ENCODE assay signal across 8 mouse cellular contexts in the genomic region with DNA sequence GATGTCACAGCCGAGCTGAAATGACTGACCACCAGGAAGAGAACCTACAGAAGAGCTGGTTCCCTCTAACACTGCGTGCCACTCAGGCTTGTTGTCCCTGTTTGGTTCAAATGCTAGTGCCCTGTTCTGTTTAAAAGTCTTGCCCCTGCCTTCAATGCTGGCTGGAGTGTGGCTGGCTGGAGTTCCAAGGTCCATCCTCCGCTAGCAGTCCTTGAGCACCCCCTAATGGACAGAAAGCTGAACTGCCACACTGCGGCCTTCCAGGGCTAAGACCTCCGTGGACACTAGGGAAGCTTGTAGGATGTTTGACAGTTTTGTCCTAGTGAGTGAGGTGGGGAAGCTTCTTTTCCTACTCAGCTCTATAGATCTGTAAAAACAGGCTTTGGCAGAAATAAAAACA. TPM values are rescaled to one million over a fixed set of nuclear protein-coding genes. Genes with fewer than 3 reads are reported as not detected.
A peak's percentile ranks its signal among the peaks of the same experiment; 100 is the strongest.
DNase-seq lines count a peak whose midpoint lies in the region; ATAC-seq and TF ChIP-seq lines count a peak whose summit lies in the region.

No protein-coding gene starts in this region.

- no peaks in the 10 kb centered on the region for H3K27me3 ChIP-seq in hindbrain, embryonic 14.5 days (ENCODE audit: control insufficient read depth, insufficient read depth, low read length)
- H3K27me3 ChIP-seq in limb, embryonic 15.5 days = no peaks in the 10 kb centered on the region
- no peaks in the 10 kb centered on the region for H3K27me3 ChIP-seq in testis, adult 2 months (ENCODE audit: control insufficient read depth, insufficient read depth, low read length)

- H3K4me2 ChIP-seq in hindbrain, embryonic 14.5 days (replicated peaks) = no peak overlapping the region
- no peak overlapping the region for H3K4me2 ChIP-seq in limb, embryonic 15.5 days

- no peaks in the 10 kb centered on the region for H3K4me1 ChIP-seq in hindbrain, embryonic 14.5 days (replicated peaks; ENCODE audit: control insufficient read depth, insufficient read depth, low read length)
- H3K4me1 ChIP-seq in limb, embryonic 15.5 days = no peaks in the 10 kb centered on the region
- no peaks in the 10 kb centered on the region for H3K4me1 ChIP-seq in testis, adult 2 months (ENCODE audit: control insufficient read depth, insufficient read depth, low read length)

- H3K27ac ChIP-seq in hindbrain, embryonic 14.5 days = no peak overlapping the region
- H3K27ac ChIP-seq in limb, embryonic 15.5 days = no peak overlapping the region
- no peak overlapping the region for H3K27ac ChIP-seq in testis, adult 2 months (ENCODE audit: control insufficient read depth, insufficient read depth, low read depth, low read length)

- H3K9me3 ChIP-seq in hindbrain, embryonic 14.5 days (ENCODE audit: control insufficient read depth, low read length) = no peaks in the 10 kb centered on the region
- no peaks in the 10 kb centered on the region for H3K9me3 ChIP-seq in limb, embryonic 15.5 days

- 18% methylated on average over 5 of the region's 5 CpGs for WGBS in hindbrain, embryonic 14.5 days
- WGBS in limb, embryonic 15.5 days = 21% methylated on average over 5 of the region's 5 CpGs

- H3K36me3 ChIP-seq in hindbrain, embryonic 14.5 days (replicated peaks; ENCODE audit: control insufficient read depth, insufficient read depth) = no peaks in the 10 kb centered on the region
- no peaks in the 10 kb centered on the region for H3K36me3 ChIP-seq in limb, embryonic 15.5 days
- H3K36me3 ChIP-seq in testis, adult 2 months (ENCODE audit: control insufficient read depth, insufficient read depth, low read length) = no peaks in the 10 kb centered on the region

- ATAC-seq in erythroblast, adult 5-6 weeks (replicated peaks; ENCODE audit: low FRiP score, poor library complexity, severe bottlenecking) = peak; percentile 92
- ATAC-seq in hindbrain, embryonic 14.5 days (ENCODE audit: low FRiP score) = peak; percentile 37; the same call in 1 of the 2 replicates
- 0 out of 2 replicates have a peak, but pooled peaks have one; percentile 44 for ATAC-seq in limb, embryonic 15.5 days (ENCODE audit: insufficient number of reproducible peaks, low FRiP score, low TSS enrichment, low read depth)

- TF ChIP-seq CTCF in testis, adult 2 months (IDR thresholded peaks at IDR 0.05; ENCODE audit: control insufficient read depth, insufficient read depth, insufficient replicate concordance, low read depth, low read length) = peak; percentile 91; the same call in 1 of the 2 replicates

- H3K4me3 ChIP-seq in hindbrain, embryonic 14.5 days (replicated peaks; ENCODE audit: low read length) = no peak overlapping the region
- no peak overlapping the region for H3K4me3 ChIP-seq in limb, embryonic 15.5 days
- H3K4me3 ChIP-seq in testis, adult 2 months (ENCODE audit: control insufficient read depth, low read depth, low read length) = no peak overlapping the region

- no peak for TF ChIP-seq POLR2A in testis, adult 2 months (IDR thresholded peaks at IDR 0.05; ENCODE audit: control insufficient read depth, low read depth, low read length)

- peak; percentile 71 for DNase-seq in urinary bladder, postnatal 14 days (ENCODE audit: low spot score)
- DNase-seq in urinary bladder, postnatal 10 days (ENCODE audit: low spot score) = no peak
- peak; percentile 87 for DNase-seq in brain, adult 2 months (ENCODE audit: low read depth, low spot score)
- peak; percentile 81 for DNase-seq in hindbrain, embryonic 14.5 days (ENCODE audit: low spot score)
- DNase-seq in naive thymus-derived CD4-positive, alpha-beta T cell, adult 2 months (ENCODE audit: low read depth) = peak; percentile 70

- H3K9ac ChIP-seq in hindbrain, embryonic 14.5 days = no peak overlapping the region
- no peak overlapping the region for H3K9ac ChIP-seq in limb, embryonic 15.5 days

RNA-seq across cellular contexts. Expression of gene Nup93, which starts 8.6 kb away (rescaled TPM):
- total RNA-seq in erythroblast, adult 5-6 weeks (2015; ENCODE audit: low replicate concordance) = 6.5 and 6.9 TPM in 2 replicates
- 8.6 and 11.0 TPM in 2 replicates for total RNA-seq in erythroblast, adult 5-6 weeks (2017; ENCODE audit: low replicate concordance)
- polyA plus RNA-seq in hindbrain, embryonic 14.5 days (2014; fragmentation: Nextera tagmentation; extraction: Ambion mirVana) = 58.9 and 63.3 TPM in 2 replicates
- polyA plus RNA-seq in limb, embryonic 15.5 days (2015; fragmentation: Nextera tagmentation; extraction: Ambion mirVana) = 62.8 and 63.0 TPM in 2 replicates
- polyA plus RNA-seq in testis, adult 2 months (2012; rRNA removed) = 24.9 and 27.1 TPM in 2 replicates

RNA-seq across cellular contexts. Expression of gene Mt1, which starts 26.9 kb away (rescaled TPM):
- 59.6 and 67.9 TPM in 2 replicates for total RNA-seq in erythroblast, adult 5-6 weeks (2015; ENCODE audit: low replicate concordance)
- total RNA-seq in erythroblast, adult 5-6 weeks (2017; ENCODE audit: low replicate concordance) = 13.0 and 63.6 TPM in 2 replicates
- polyA plus RNA-seq in hindbrain, embryonic 14.5 days (2014; fragmentation: Nextera tagmentation; extraction: Ambion mirVana) = 59.7 and 75.2 TPM in 2 replicates
- 164 and 189 TPM in 2 replicates for polyA plus RNA-seq in limb, embryonic 15.5 days (2015; fragmentation: Nextera tagmentation; extraction: Ambion mirVana)
- polyA plus RNA-seq in testis, adult 2 months (2012; rRNA removed) = 1,753 and 1,911 TPM in 2 replicates

RNA-seq across cellular contexts. Expression of gene Mt2, which starts 33.3 kb away (rescaled TPM):
- 17.7 and 46.2 TPM in 2 replicates for total RNA-seq in erythroblast, adult 5-6 weeks (2015; ENCODE audit: low replicate concordance)
- 11.3 and 34.4 TPM in 2 replicates for total RNA-seq in erythroblast, adult 5-6 weeks (2017; ENCODE audit: low replicate concordance)
- polyA plus RNA-seq in hindbrain, embryonic 14.5 days (2014; fragmentation: Nextera tagmentation; extraction: Ambion mirVana) = 15.7 and 16.9 TPM in 2 replicates
- polyA plus RNA-seq in limb, embryonic 15.5 days (2015; fragmentation: Nextera tagmentation; extraction: Ambion mirVana) = 57.2 and 59.8 TPM in 2 replicates
- polyA plus RNA-seq in testis, adult 2 months (2012; rRNA removed) = 232 and 277 TPM in 2 replicates

RNA-seq across cellular contexts. Expression of gene Mt3, which starts 53.3 kb away (rescaled TPM):
- total RNA-seq in erythroblast, adult 5-6 weeks (2015; ENCODE audit: low replicate concordance) = not detected in 2 replicates
- total RNA-seq in erythroblast, adult 5-6 weeks (2017; ENCODE audit: low replicate concordance) = not detected in 2 replicates
- polyA plus RNA-seq in hindbrain, embryonic 14.5 days (2014; fragmentation: Nextera tagmentation; extraction: Ambion mirVana) = 215 and 245 TPM in 2 replicates
- polyA plus RNA-seq in limb, embryonic 15.5 days (2015; fragmentation: Nextera tagmentation; extraction: Ambion mirVana) = 4.8 and 5.2 TPM in 2 replicates
- polyA plus RNA-seq in testis, adult 2 months (2012; rRNA removed) = 6.3 and 9.4 TPM in 2 replicates

Comparison
In these comparisons a context has a peak if more than half of its experiments do, and no peak if none do; other contexts are left out.
1. ATAC-seq: peak in every context shown above with its lines; median percentile 92 in erythroblast, adult 5-6 weeks; 44 in limb, embryonic 15.5 days; 37 in hindbrain, embryonic 14.5 days.